Mouse (Mus musculus) liver, adult (tissue): ENCODE measurements around the gene Card9.

ENCODE experiments used
- GATA4 ChIP-seq: IDR thresholded peaks from 2 replicates; pipeline ENCODE4 v1.6.1; 2014; ENCODE audit warnings: mild to moderate bottlenecking, low read length; ENCODE audit not compliant: insufficient replicate concordance

Card9 gene

DNA sequence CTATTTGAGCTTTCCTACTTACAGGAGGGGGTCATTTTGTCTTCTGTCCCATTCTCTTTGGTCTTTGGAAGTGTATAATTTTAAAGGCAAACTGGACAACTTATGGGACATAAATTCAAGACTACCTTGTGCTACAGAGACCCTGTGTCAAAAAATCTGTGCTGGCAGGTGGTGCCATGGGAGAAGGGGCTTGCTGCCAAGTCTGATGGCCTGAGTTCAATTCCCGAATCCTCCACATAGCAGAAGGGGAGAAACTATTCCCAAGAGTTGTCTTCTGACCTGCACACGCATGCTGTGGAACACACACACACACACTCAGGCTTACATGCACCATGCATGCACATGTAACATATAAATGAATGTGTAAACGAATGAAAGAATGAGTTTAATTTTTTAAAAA, 54.0 kb downstream of the Card9 start:
- TF ChIP-seq GATA4 = no peak

DNA sequence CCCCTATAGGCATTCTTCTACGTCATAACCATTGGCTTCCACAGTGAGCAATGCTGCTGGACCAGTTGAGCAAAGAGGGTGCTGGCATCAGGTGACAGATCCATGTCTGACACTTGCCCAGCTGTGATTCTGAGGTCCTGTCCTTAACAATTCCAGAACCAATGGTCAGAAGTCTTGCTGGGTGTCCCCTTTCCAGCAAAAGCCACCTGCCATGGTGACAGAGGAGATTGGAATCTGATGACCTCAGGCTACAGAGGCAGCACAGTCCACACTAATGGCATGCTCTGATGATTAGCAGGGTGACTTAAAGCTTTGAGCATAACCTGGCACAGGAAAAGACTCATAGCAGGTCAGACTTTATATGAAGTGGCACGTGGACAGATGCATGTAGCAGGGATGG, 55.2 kb downstream of the Card9 start:
- TF ChIP-seq GATA4 = no peak

DNA sequence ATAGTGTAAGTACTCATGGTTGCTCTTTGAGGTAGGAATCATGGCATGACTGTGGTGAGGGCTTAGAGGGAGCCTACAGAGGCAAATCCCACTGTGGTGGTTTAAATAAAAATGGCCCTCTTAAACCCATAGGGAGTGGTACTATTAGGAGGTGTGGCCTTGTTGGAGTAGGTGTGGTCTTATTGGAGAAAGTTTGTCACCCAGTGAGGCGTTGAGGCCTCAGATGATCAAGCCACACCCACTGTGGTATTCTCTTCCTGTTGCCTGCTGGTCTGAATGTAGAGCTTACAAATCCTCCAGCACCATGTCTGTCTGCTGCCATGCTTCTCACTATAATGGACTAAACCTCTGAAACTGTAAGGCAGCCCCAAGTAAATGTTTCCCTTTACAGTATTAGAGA, 56.0 kb downstream of the Card9 start:
- no peak for TF ChIP-seq GATA4
